Mouse (Mus musculus): ENCODE results near the gene Cyp2b10.
A peak's percentile ranks its signal among the peaks of the same experiment; 100 is the strongest.
"Not testable (repeated sequence)": the region's sequence is repeated elsewhere in the genome, so short reads cannot be mapped to it uniquely, and the experiment has no call there.

Cyp2b10 gene

GRCm38 (mm10) chr7:25897411-25897810, at the start of gene Cyp2b10:
Gene Cyp2b10 (plus strand): TSS chr7:25897620.
- DNase-seq (ENCODE audit: low spot score) = no peak

- DNase-seq (ENCODE audit: low spot score) = peak; percentile 97
These were observed 49.5 kb upstream of the Cyp2b10 start for GRCm38 (mm10) chr7:25847722-25848443.

- DNase-seq (ENCODE audit: low spot score) = no peak
These were observed 49.0 kb upstream of the Cyp2b10 start for GRCm38 (mm10) chr7:25848444-25848812.

- peak; percentile 86 for DNase-seq (ENCODE audit: low spot score)
These were observed 42.3 kb upstream of the Cyp2b10 start for GRCm38 (mm10) chr7:25855082-25855481.

DNA sequence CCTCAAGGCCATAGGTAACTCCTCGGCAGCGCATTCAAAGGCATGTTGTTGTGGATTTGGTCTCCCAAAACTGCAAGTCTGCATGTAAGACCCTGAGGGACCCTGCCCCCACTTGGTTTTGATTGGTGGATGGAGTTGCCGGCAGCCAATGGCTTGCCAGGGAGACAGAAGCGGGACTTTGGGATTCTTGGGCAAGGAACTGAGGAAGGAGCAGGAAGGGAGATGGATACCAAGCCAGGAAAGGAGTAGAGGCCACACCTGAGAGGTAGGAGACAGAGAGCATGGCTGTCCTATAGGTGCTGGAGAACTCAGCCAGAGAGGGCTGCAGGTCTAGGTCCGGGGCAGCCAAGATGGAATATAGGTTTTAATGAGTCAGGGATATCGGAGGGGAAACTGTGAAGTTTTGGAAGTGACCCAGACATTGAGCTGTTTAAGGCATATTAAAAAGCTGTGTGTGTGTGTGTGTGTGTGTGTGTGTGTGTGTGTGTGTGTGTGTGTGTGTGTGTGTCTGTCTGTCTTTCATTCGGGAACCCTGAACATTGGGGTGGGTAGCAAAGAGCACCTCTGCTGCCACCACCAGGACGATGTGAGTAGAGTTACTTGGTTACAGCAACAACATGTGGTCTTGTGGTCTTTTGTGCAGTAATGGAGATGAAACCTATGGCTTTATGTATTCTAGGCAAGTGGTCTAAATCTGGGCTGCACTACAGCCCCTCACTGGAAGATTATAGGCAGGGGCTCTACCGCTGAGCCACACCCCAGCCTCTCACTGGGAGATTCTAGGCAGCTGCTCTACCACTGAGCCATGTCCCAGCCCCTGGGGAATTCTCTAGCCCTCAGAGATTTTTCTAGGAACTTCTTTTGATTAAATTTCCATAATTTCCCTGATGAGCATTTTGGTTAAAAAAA, 37.2 kb upstream of the Cyp2b10 start:
- DNase-seq (ENCODE audit: low spot score) = no peak

GRCm38 (mm10) chr7:25862365-25862764, 35.1 kb upstream of the Cyp2b10 start:
- DNase-seq (ENCODE audit: low spot score) = no peak

DNA sequence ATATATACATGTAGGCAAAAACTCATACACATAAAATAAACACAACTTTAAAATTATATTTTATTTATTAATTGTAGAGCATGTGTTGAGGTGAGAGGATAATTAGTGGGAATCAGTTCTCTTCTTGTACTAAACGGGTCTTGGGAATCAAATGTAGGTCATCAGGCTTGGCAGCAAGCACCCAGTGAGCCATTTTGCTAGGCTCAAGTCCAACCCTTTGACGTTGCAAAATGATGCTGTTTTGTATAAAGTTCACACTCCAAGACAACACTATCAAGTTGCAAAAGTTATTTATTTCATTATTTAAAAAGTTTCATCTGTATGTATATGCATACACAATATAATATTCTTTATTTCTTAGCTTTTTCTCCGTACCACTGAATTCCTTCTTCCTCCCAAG, 33.7 kb upstream of the Cyp2b10 start:
- no peak for DNase-seq (ENCODE audit: low spot score)

DNA sequence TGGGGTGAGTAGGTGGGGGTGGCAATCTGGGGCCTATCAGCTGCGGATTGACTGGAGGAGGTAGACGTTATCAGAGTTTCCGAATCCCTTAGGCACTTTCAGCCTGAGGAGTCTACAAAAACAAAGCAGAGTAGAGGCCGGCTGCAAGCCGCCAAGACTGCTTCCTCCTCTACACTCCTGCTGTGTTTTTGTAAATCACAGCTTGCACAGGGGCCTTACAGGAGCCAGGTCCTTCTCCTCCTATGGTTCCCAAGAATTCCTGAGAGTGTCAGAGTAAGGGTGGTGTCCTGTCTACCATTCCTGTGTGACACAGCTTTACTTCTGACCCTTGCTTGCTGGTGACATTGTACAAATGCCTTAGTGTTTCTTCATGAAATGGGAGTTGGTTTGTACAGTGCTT, 32.6 kb upstream of the Cyp2b10 start:
- no peak for DNase-seq (ENCODE audit: low spot score)

DNA sequence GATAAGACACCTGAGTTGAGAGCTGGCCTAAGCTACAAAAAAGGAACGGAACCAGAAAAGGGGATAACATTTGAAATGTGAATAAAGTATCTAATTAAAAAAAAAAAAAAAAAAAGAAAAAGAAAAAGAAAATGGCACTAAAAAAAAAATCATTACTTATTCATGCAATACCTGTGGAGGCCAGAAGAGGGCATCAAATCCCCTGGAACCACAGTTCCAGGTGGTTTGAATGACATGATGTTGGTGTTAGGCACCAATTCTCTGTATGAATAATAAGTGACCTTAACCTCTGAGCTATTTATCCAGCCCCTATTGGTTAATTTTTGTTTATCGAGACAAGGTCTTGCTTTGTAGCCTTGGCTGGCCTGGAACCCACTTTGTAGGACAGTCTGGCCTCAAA, 27.6 kb upstream of the Cyp2b10 start:
- no peak for DNase-seq (ENCODE audit: low spot score)

DNA sequence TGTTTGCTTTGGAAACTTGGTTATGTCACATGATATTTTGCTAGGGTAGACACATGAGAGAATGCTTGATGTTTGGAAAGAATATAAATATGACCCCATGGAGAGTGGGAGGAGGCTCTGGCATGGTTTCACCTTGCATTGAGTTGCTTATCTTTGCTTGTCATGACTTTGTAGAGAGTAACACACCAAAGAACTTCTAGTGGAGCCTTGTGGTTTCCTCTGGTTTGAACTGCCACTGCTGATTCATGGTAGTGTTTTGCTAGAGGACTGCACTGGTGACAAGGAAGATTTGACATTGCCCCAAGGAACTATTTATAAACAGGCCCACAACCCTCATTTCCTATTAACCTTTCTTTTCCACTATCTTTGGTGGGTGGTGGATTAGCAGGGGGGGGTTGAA, 24.8 kb upstream of the Cyp2b10 start:
- DNase-seq (ENCODE audit: low spot score) = no peak

GRCm38 (mm10) chr7:25878735-25879134, 18.7 kb upstream of the Cyp2b10 start:
- DNase-seq (ENCODE audit: low spot score) = no peak

- DNase-seq (ENCODE audit: low spot score) = not testable (repeated sequence)
These were observed 16.7 kb upstream of the Cyp2b10 start for GRCm38 (mm10) chr7:25880721-25881120.

GRCm38 (mm10) chr7:25884272-25884671, 13.1 kb upstream of the Cyp2b10 start:
- DNase-seq (ENCODE audit: low spot score) = no peak

DNA sequence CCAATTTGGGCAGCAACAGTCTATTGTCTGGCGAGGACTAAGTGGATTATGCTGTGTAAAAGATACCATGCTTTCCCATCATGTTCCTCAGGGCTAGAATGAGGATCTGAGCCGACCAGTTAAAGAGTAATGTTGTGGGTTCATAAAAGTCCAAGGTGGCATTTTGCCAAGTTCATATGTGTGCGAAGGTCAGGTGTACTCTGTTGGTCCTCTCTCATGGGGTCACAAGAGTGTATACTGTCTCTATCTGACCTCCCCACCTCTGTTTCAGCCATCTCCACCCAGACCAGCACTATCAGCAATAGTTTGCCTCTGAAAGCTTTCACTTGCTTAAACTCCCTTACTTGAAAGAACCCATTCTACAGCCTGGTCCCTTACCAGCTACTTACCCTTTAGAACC, 9.7 kb upstream of the Cyp2b10 start:
- DNase-seq (ENCODE audit: low spot score) = no peak

DNA sequence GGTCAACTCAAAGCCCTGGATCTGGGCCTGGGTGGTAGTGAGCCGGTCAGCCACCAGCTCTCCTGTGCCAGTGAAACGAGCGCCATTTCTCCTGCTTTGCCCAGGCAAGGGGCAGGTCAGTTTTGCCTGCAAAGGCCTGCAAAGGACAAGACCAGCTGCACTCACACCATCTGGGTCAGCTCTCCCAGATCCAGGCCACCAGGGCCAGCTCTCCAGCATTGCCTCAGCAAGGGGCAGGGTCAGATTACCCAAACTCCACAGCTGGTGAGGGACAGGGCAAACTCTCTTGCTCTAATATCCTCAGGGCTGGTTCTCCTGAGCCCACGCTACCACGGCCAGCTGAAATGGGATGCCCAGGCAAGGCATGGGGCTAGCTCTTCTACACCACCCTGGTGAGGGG, 4.3 kb upstream of the Cyp2b10 start:
- DNase-seq (ENCODE audit: low spot score) = no peak

- no peak for DNase-seq (ENCODE audit: low spot score)
These were observed 2.3 kb upstream of the Cyp2b10 start for GRCm38 (mm10) chr7:25895162-25895561.

GRCm38 (mm10) chr7:25898064-25898463, 644 bp downstream of the Cyp2b10 start:
- DNase-seq (ENCODE audit: low spot score) = no peak

GRCm38 (mm10) chr7:25902061-25902690, 4.8 kb downstream of the Cyp2b10 start:
- DNase-seq (ENCODE audit: low spot score) = no peak

GRCm38 (mm10) chr7:25903156-25903555, 5.7 kb downstream of the Cyp2b10 start:
- no peak for DNase-seq (ENCODE audit: low spot score)

DNA sequence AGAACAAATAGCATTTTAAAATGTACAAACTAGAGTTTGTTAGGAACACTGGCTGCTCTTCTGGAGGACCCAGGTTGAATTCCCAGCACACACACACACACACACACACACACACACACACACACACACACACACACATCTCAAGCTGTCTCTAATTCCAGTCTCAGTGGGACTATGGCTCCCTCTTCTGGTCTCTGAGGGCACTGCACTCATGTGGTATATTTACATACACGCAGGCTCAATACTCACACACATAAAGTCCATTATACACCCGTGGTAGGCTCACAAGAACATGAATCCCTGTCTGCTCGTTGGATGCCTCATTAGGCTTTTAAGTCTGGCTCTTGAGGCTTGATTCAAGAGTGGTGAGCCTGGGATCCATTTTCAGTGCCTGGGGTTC, 6.6 kb downstream of the Cyp2b10 start:
- DNase-seq (ENCODE audit: low spot score) = peak; percentile 70

DNA sequence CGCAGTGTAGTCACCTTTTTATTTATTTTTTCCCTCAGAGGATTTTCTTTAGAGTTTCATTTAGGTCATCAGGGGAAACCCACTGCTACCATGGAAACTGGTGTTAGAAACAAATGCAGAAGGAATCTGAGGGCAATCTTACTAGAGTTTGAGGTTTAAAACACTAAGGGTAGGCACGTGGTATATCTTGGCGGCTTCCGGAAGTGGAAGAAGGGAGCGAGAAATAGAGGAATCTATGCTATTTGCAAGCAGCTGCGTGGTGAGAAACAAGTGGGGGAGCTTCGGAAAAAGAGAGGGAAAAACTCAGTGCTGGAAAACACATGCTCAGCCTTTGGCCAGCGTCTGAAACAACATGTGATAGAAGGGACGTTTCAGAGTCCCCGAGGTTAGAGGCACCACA, 7.1 kb downstream of the Cyp2b10 start:
- no peak for DNase-seq (ENCODE audit: low spot score)

GRCm38 (mm10) chr7:25907380-25907779, 10.0 kb downstream of the Cyp2b10 start:
- no peak for DNase-seq (ENCODE audit: low spot score)

GRCm38 (mm10) chr7:25910046-25910445, 12.6 kb downstream of the Cyp2b10 start:
- DNase-seq (ENCODE audit: low spot score) = no peak
